Mouse (Mus musculus) heart, postnatal 0 days (tissue): Measurements from ENCODE around the gene Shroom3.

Source experiments
- CTCF ChIP-seq: IDR thresholded peaks from 2 replicates; pipeline ENCODE4 v1.5.1; 2016; ENCODE audit warnings: antibody characterized with exemption, control low read depth, low read depth
- EP300 ChIP-seq: IDR thresholded peaks from 2 replicates; pipeline ENCODE4 v1.6.1; 2016; ENCODE audit warnings: antibody characterized with exemption, low read depth

- TF ChIP-seq CTCF (peak; percentile 57), EP300 (no peak)
These were observed 287.2 kb downstream of the Shroom3 start for GRCm38 (mm10) chr5:92970480-92970879.
